Mouse (Mus musculus) myocyte (in vitro differentiated cells): Measurements from ENCODE around the gene Selenop. TPM values are rescaled to one million over a fixed set of nuclear protein-coding genes. Genes with fewer than 3 reads are reported as not detected.
"Not testable (repeated sequence)": the region's sequence is repeated elsewhere in the genome, so short reads cannot be mapped to it uniquely, and the experiment has no call there.

ENCODE experiments used
- H3K27me3 ChIP-seq: one replicate; pipeline ENCODE4 v1.6.1; 2011; ENCODE audit not compliant: control insufficient read depth, insufficient read depth, insufficient read length
- H3K36me3 ChIP-seq: one replicate; pipeline ENCODE4 v1.6.1; 2011; ENCODE audit not compliant: control insufficient read depth, insufficient read depth
- H3K4me2 ChIP-seq: one replicate; pipeline ENCODE4 v1.6.1; 2011; ENCODE audit warnings: low read depth, control low read depth
- H3K4me3 ChIP-seq: one replicate; pipeline ENCODE4 v1.5.1; 2011; ENCODE audit warnings: mild to moderate bottlenecking, control low read depth, moderate library complexity
- H3K79me2 ChIP-seq: one replicate; pipeline ENCODE4 v1.6.1; 2011; ENCODE audit not compliant: control insufficient read depth, insufficient read depth
- H3ac ChIP-seq: one replicate; pipeline ENCODE4 v1.6.1; 2011; ENCODE audit not compliant: control insufficient read depth, insufficient read length
- CEBPB ChIP-seq: IDR thresholded peaks from 2 replicates; pipeline ENCODE4 v1.6.1; 2011; ENCODE audit warnings: mild to moderate bottlenecking, moderate library complexity; ENCODE audit not compliant: poor library complexity, insufficient read depth, severe bottlenecking
- E2F4 ChIP-seq: IDR thresholded peaks from one replicate; pipeline ENCODE4 v1.6.1; 2011; ENCODE audit warnings: mild to moderate bottlenecking, control low read depth, moderate library complexity; ENCODE audit not compliant: insufficient read depth
- MAX ChIP-seq: IDR thresholded peaks from one replicate; pipeline ENCODE4 v1.6.1; 2011; ENCODE audit warnings: low read depth, mild to moderate bottlenecking, control low read depth
- MYOD1 ChIP-seq, 3 experiments: IDR thresholded peaks; one replicate each; pipeline ENCODE4 v1.6.1; 2011; ENCODE audit warnings: control low read depth in 2 of 3, low read depth in 2 of 3, mild to moderate bottlenecking in 2 of 3, moderate library complexity in 1 of 3; ENCODE audit not compliant: insufficient read length in 2 of 3, control insufficient read depth in 1 of 3
- MYOG ChIP-seq, 3 experiments: IDR thresholded peaks; one replicate each; pipeline ENCODE4 v1.6.1; 2011; ENCODE audit warnings: control low read depth in 2 of 3, low read depth in 2 of 3, mild to moderate bottlenecking in 2 of 3; ENCODE audit not compliant: insufficient read length in 2 of 3, control insufficient read depth in 1 of 3, insufficient read depth in 1 of 3
- POLR2A ChIP-seq: IDR thresholded peaks from one replicate; pipeline ENCODE4 v1.6.1; 2011; ENCODE audit warnings: low read depth, mild to moderate bottlenecking, control low read depth, moderate library complexity; ENCODE audit not compliant: insufficient read length
- POLR2AphosphoS2 ChIP-seq: IDR thresholded peaks from one replicate; pipeline ENCODE4 v1.6.1; 2011; ENCODE audit warnings: low read depth, control low read depth; ENCODE audit not compliant: insufficient read length
- REST ChIP-seq: IDR thresholded peaks from one replicate; pipeline ENCODE4 v1.6.1; 2011; ENCODE audit warnings: mild to moderate bottlenecking, control low read depth, moderate library complexity; ENCODE audit not compliant: insufficient read depth, insufficient read length
- SRF ChIP-seq: IDR thresholded peaks from one replicate; pipeline ENCODE4 v1.6.1; 2011; ENCODE audit warnings: low read depth; ENCODE audit not compliant: control insufficient read depth, insufficient read length
- TCF12 ChIP-seq: IDR thresholded peaks from one replicate; pipeline ENCODE4 v1.6.1; 2011; ENCODE audit warnings: mild to moderate bottlenecking, control low read depth; ENCODE audit not compliant: poor library complexity, insufficient read depth, severe bottlenecking
- TCF3 ChIP-seq: IDR thresholded peaks from one replicate; pipeline ENCODE4 v1.6.1; 2011; ENCODE audit warnings: low read depth, control low read depth; ENCODE audit not compliant: insufficient read length
- USF1 ChIP-seq: IDR thresholded peaks from one replicate; pipeline ENCODE4 v1.6.1; 2011; ENCODE audit warnings: low read depth, mild to moderate bottlenecking, control low read depth, moderate library complexity
- polyA plus RNA-seq: library from polyadenylated mRNA; unstranded; fragments of >200 nt; fragmentation: generic; extraction: Trizol; gene quantifications from one replicate; pipeline ENCODE4 v1.2.1, GENCODE M21; 2012; ENCODE audit warnings: missing spikeins

The Selenop gene
- polyA plus RNA-seq: 5.1 TPM

- Histone ChIP-seq H3K27me3 (no peaks in the 10 kb centered on the region), H3ac (no peak within 1 kb of the TSS), H3K4me2 (no peak within 1 kb of the TSS), H3K4me3 (no peak within 1 kb of the TSS), H3K36me3 (no peaks in the 10 kb centered on the region), H3K79me2 (no peaks in the 10 kb centered on the region)
- TF ChIP-seq MYOD1 (IDR thresholded peaks at IDR 0.05; ENCODE audit: control insufficient read depth in 1 of 3, insufficient read length in 2 of 3, low read depth in 2 of 3) (no peak), MYOG (IDR thresholded peaks at IDR 0.05; ENCODE audit: control insufficient read depth in 1 of 3, insufficient read depth in 1 of 3, insufficient read length in 2 of 3, low read depth in 2 of 3) (no peak), REST (no peak), POLR2AphosphoS2 (no peak), CEBPB (no peak), POLR2A (no peak), TCF12 (no peak), TCF3 (no peak), MAX (no peak)
Observed at GRCm38 (mm10) chr15:3268247-3268646, at the start of gene Selenop. Gene Selenop (plus strand): TSS chr15:3268547.

- H3K4me2 ChIP-seq, H3K36me3 ChIP-seq, H3ac ChIP-seq, H3K79me2 ChIP-seq, H3K4me3 ChIP-seq, H3K27me3 ChIP-seq: not testable (repeated sequence)
Observed at GRCm38 (mm10) chr15:3218668-3219067, 49.7 kb upstream of the Selenop start.

DNA sequence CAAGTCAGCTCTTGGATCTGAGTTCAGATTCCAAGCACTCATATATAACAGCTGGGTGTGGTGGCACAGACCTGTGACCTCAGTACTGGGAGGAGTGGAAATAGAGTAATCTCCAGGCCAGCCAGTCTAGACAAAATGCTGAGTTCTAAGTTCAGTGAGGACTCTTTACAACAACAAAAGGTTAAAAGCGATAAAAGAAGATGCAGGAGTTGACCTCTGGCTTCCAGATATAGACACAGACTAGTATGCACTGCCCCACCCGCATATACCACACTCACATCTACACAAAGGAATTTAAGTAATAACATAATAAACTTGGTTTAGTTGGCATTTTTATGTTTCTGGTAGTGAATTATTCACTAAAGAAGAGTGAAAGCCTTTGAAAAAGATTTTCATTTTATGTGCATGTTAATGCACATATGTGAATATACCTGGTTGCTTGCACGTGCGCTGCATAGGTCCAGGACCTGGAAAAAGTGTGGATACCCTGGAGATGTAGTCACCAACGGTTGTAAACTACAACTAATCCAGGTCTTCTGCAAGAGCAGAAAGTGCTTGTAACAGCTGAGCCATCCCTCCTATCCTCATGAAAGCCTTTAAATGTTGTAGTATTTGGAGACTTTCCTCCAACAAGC, 45.4 kb upstream of the Selenop start:
- no peaks in the 10 kb centered on the region for H3K27me3 ChIP-seq
- no peaks in the 10 kb centered on the region for H3K79me2 ChIP-seq
- TF ChIP-seq TCF12 (no peak), POLR2AphosphoS2 (no peak), SRF (no peak), MYOD1 (IDR thresholded peaks at IDR 0.05; ENCODE audit: control insufficient read depth in 1 of 3, insufficient read length in 2 of 3, low read depth in 2 of 3) (no peak), CEBPB (no peak), POLR2A (no peak), REST (no peak), USF1 (no peak), MYOG (IDR thresholded peaks at IDR 0.05; ENCODE audit: control insufficient read depth in 1 of 3, insufficient read depth in 1 of 3, insufficient read length in 2 of 3, low read depth in 2 of 3) (no peak), E2F4 (no peak)
- H3ac ChIP-seq: no peak overlapping the region
- H3K36me3 ChIP-seq: no peaks in the 10 kb centered on the region
- H3K4me3 ChIP-seq: no peak overlapping the region
- no peak overlapping the region for H3K4me2 ChIP-seq

DNA sequence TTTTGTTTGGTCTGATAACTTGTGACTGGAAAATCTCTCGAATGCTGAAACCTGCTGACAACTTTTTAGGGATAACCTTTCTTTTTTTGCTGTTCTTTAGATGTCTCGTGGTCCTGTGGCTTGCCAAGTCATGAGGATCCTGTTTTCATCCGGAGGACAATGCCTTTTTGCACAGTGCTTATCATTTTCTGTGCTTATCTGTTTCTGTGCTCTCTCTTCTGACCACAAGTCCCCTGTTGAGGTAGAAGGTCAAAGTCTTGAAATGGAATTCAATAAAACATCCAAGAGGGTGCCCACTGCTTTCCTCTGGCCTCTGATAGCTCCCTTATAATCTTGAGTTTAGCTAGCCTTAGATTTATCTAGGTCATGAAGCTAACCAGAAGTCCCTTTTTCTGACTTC, 41.8 kb upstream of the Selenop start:
- no peaks in the 10 kb centered on the region for H3K79me2 ChIP-seq
- no peak overlapping the region for H3K4me3 ChIP-seq
- no peak overlapping the region for H3ac ChIP-seq
- H3K36me3 ChIP-seq: no peaks in the 10 kb centered on the region
- no peak overlapping the region for H3K4me2 ChIP-seq
- H3K27me3 ChIP-seq: no peaks in the 10 kb centered on the region
- TF ChIP-seq E2F4: no peak
- TF ChIP-seq SRF: no peak
- no peak for TF ChIP-seq TCF3
- TF ChIP-seq CEBPB: no peak
- no peak for TF ChIP-seq TCF12
- TF ChIP-seq POLR2A: no peak
- TF ChIP-seq MYOD1 (IDR thresholded peaks at IDR 0.05; ENCODE audit: control insufficient read depth in 1 of 3, insufficient read length in 2 of 3, low read depth in 2 of 3): no peak
- no peak for TF ChIP-seq REST
- TF ChIP-seq USF1: no peak
- no peak for TF ChIP-seq MYOG (IDR thresholded peaks at IDR 0.05; ENCODE audit: control insufficient read depth in 1 of 3, insufficient read depth in 1 of 3, insufficient read length in 2 of 3, low read depth in 2 of 3)
- no peak for TF ChIP-seq POLR2AphosphoS2

DNA sequence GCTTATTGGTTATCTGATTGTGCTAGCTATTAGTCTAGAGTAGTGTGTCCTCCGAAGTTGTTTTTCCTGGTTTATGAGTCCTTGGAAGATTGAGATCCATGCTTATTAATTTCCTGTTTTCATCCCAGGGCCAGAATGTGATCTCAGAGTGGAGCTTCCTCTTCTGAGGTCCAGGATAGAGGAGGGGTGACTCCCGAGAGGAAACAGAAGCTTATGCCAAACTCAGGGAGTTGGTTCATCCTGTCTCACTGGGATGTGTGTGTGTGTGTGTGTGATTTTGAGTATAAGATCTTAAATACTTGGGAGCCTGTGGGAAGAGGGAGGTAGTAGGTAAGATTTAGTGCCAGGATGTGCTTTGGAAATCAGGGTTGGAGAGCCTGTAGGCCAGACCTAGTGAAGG, 40.2 kb upstream of the Selenop start:
- H3K79me2 ChIP-seq: no peaks in the 10 kb centered on the region
- H3K36me3 ChIP-seq: no peaks in the 10 kb centered on the region
- no peaks in the 10 kb centered on the region for H3K27me3 ChIP-seq
- peak overlapping the region; percentile 60 for H3K4me2 ChIP-seq
- no peak overlapping the region for H3K4me3 ChIP-seq
- TF ChIP-seq POLR2AphosphoS2 (no peak), E2F4 (no peak), CEBPB (no peak), MAX (no peak), SRF (no peak), REST (no peak), MYOG (IDR thresholded peaks at IDR 0.05; ENCODE audit: control insufficient read depth in 1 of 3, insufficient read depth in 1 of 3, insufficient read length in 2 of 3, low read depth in 2 of 3) (no peak), TCF12 (no peak), TCF3 (no peak), MYOD1 (IDR thresholded peaks at IDR 0.05; ENCODE audit: control insufficient read depth in 1 of 3, insufficient read length in 2 of 3, low read depth in 2 of 3) (no peak), USF1 (no peak), POLR2A (no peak)
- no peak overlapping the region for H3ac ChIP-seq
